Mouse (Mus musculus) G1E (cell line): ENCODE results near the gene Lztr1. TPM values are rescaled to one million over a fixed set of nuclear protein-coding genes. Genes with fewer than 3 reads are reported as not detected.
"Not testable (repeated sequence)": the region's sequence is repeated elsewhere in the genome, so short reads cannot be mapped to it uniquely, and the experiment has no call there.

ENCODE experiments used
- ATAC-seq: 2 replicates; pipeline ENCODE4 v1.8.0; 2016; ENCODE audit warnings: mild to moderate bottlenecking; ENCODE audit not compliant: insufficient number of reproducible peaks, poor library complexity, low FRiP score, severe bottlenecking; ENCODE audit errors: extremely low read depth
- DNase-seq: peaks from one replicate; pipeline ENCODE4 v3.0.0; 2012; ENCODE audit warnings: low spot score
- H3K27me3 ChIP-seq: 2 replicates; pipeline ENCODE4 v1.6.1; 2012; ENCODE audit warnings: mild to moderate bottlenecking, low read length, inconsistent platforms; ENCODE audit not compliant: insufficient read depth
- H3K36me3 ChIP-seq: replicated peaks from 2 replicates; pipeline ENCODE3; 2012; ENCODE audit warnings: mild to moderate bottlenecking, inconsistent platforms
- H3K4me1 ChIP-seq: 2 replicates; pipeline ENCODE4 v1.6.1; 2012; ENCODE audit warnings: low read depth, low read length, inconsistent platforms, mixed read lengths; ENCODE audit not compliant: insufficient read depth
- H3K4me3 ChIP-seq: 2 replicates; pipeline ENCODE4 v1.5.1; 2012; ENCODE audit warnings: low read depth, mild to moderate bottlenecking, inconsistent platforms, low read length, moderate library complexity, mixed read lengths
- H3K9me3 ChIP-seq: replicated peaks from 2 replicates; pipeline ENCODE4 v1.6.1; 2012; ENCODE audit warnings: inconsistent platforms
- CTCF ChIP-seq: IDR thresholded peaks from 2 replicates; pipeline ENCODE4 v1.5.1; 2012; ENCODE audit warnings: low read depth, low read length, inconsistent platforms, mixed read lengths
- GATA1 ChIP-seq: IDR thresholded peaks from 2 replicates; pipeline ENCODE4 v1.6.1; 2012; ENCODE audit warnings: borderline replicate concordance, low read length, inconsistent platforms, mixed read lengths
- GATA2 ChIP-seq: IDR thresholded peaks from 2 replicates; pipeline ENCODE4 v1.6.1; 2012; ENCODE audit warnings: low read depth, low read length, inconsistent platforms, borderline replicate concordance
- POLR2AphosphoS5 ChIP-seq: IDR thresholded peaks from 2 replicates; pipeline ENCODE4 v1.6.1; 2012; ENCODE audit warnings: low read depth, low read length, inconsistent platforms; ENCODE audit not compliant: insufficient replicate concordance
- TAL1 ChIP-seq: conservative IDR thresholded peaks from 2 replicates; pipeline ENCODE4 v1.6.1; 2012; ENCODE audit warnings: low read depth, low read length, inconsistent platforms, mixed read lengths
- polyA plus RNA-seq: library from polyadenylated mRNA; stranded (reverse); fragments of >175 nt; gene quantifications from 2 replicates; pipeline ENCODE4 v1.2.3, GENCODE M21; 2012
- total RNA-seq, 2 experiments: library from RNA; stranded (forward) in 1 of 2; stranded (reverse) in 1 of 2; fragments of 200-1000 nt in 1 of 2; fragments of >200 nt in 1 of 2; fragmentation: Nextera tagmentation in 1 of 2; gene quantifications; 2 replicates each; pipeline ENCODE4 v1.2.3; 2014 to 2017

Gene Lztr1
- total and polyA plus RNA-seq, 3 experiments: 42.5 to 54.7 (median 48.4) TPM

GRCm38 (mm10) chr16:17532271-17532670 is 23.8 kb downstream of the Lztr1 start:
- no peak for DNase-seq
- no peak overlapping the region for H3K4me3 ChIP-seq

DNA sequence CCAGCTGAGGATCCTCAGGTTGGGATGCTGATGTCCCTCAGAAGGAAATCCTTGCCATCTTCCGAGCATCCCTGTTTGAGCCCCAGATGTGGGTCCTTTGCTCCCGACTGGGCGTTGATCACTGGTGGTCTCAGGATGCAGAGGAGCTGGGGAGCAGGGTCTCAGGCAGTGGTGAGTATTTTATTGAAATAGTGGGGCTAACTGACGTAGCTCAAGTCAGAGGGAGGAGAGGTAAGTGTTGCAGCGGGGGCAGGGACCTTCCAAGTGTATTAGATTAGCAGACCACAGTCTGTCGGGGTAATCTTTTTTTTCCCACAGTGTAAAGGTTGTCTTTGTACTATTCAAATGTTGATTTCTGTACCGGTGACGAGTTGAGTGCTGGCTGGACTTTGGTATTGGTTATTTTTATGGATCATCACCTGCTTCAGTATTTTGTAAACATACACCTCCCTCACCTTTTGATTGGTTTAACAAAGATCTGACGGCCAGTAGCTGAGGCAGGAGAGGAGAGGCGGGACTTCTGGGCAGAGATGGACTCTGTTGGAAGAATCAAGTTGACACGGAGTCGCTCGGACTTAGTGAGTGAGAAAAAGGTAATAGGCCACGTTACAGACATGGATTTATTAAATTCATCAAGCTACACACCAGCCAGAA is 24.3 kb downstream of the Lztr1 start:
- H3K36me3 ChIP-seq: peaks cover 21% of the 10 kb centered on the region
- TF ChIP-seq TAL1 (no peak), GATA1 (no peak), GATA2 (no peak), POLR2AphosphoS5 (no peak), CTCF (no peak)
- DNase-seq: no peak

More at GRCm38 (mm10) chr16:17532271-17532670, 23.8 kb downstream of the Lztr1 start:
- Histone ChIP-seq H3K4me1 (peaks cover 41% of the 10 kb centered on the region), H3K9me3 (no peaks in the 10 kb centered on the region), H3K27me3 (no peaks in the 10 kb centered on the region), H3K36me3 (peaks cover 26% of the 10 kb centered on the region)
- no peak for TF ChIP-seq POLR2AphosphoS5
- TF ChIP-seq GATA2: no peak
- no peak for TF ChIP-seq CTCF
- TF ChIP-seq GATA1: no peak
- no peak for ATAC-seq

GRCm38 (mm10) chr16:17536584-17536983 is 28.1 kb downstream of the Lztr1 start:
- peaks cover 9% of the 10 kb centered on the region for H3K27me3 ChIP-seq
- DNase-seq (no peak), ATAC-seq (no peak)
- H3K4me3 ChIP-seq: no peak overlapping the region
- no peaks in the 10 kb centered on the region for H3K36me3 ChIP-seq
- no peaks in the 10 kb centered on the region for H3K9me3 ChIP-seq
- peaks cover 10% of the 10 kb centered on the region for H3K4me1 ChIP-seq
- TF ChIP-seq TAL1: no peak
- no peak for TF ChIP-seq POLR2AphosphoS5
- TF ChIP-seq GATA1: no peak
- TF ChIP-seq CTCF: no peak
- TF ChIP-seq GATA2: no peak

More for the DNA sequence above, 24.3 kb downstream of the Lztr1 start:
- H3K9me3 ChIP-seq: no peaks in the 10 kb centered on the region
- no peaks in the 10 kb centered on the region for H3K27me3 ChIP-seq
- ATAC-seq: no peak
- H3K4me3 ChIP-seq: no peak overlapping the region
- peaks cover 36% of the 10 kb centered on the region for H3K4me1 ChIP-seq

- H3K9me3 ChIP-seq: 0 out of 2 replicates have a peak, but pooled peaks cover 3% of the 10 kb centered on the region
- TF ChIP-seq TAL1: no peak
- TF ChIP-seq GATA2: no peak
- TF ChIP-seq CTCF: no peak
- no peak for TF ChIP-seq POLR2AphosphoS5
- no peak for TF ChIP-seq GATA1
- H3K36me3 ChIP-seq: no peaks in the 10 kb centered on the region
- ATAC-seq (no peak), DNase-seq (no peak)
- H3K27me3 ChIP-seq: peaks cover 30% of the 10 kb centered on the region
- H3K4me3 ChIP-seq: no peak overlapping the region
- no peaks in the 10 kb centered on the region for H3K4me1 ChIP-seq
These were observed 34.1 kb downstream of the Lztr1 start for GRCm38 (mm10) chr16:17542632-17543031.

GRCm38 (mm10) chr16:17552837-17553236 is 44.3 kb downstream of the Lztr1 start:
- peaks cover 17% of the 10 kb centered on the region for H3K27me3 ChIP-seq
- no peak for TF ChIP-seq TAL1
- TF ChIP-seq GATA2: no peak
- no peak for TF ChIP-seq CTCF
- no peak for TF ChIP-seq POLR2AphosphoS5
- no peak for TF ChIP-seq GATA1
- no peak for DNase-seq
- H3K4me1 ChIP-seq: peaks cover 31% of the 10 kb centered on the region
- no peaks in the 10 kb centered on the region for H3K9me3 ChIP-seq
- H3K4me3 ChIP-seq: no peak overlapping the region
- no peak for ATAC-seq
- H3K36me3 ChIP-seq: no peaks in the 10 kb centered on the region

GRCm38 (mm10) chr16:17553910-17554685 is 45.6 kb downstream of the Lztr1 start:
- ATAC-seq (peak; percentile 96), DNase-seq (peak; percentile 96)
- TF ChIP-seq CTCF: no peak
- no peak for TF ChIP-seq GATA1
- TF ChIP-seq POLR2AphosphoS5: no peak
- TF ChIP-seq GATA2: no peak
- TF ChIP-seq TAL1: no peak
- Histone ChIP-seq H3K27me3 (peaks cover 27% of the 10 kb centered on the region), H3K9me3 (no peaks in the 10 kb centered on the region), H3K4me1 (peaks cover 43% of the 10 kb centered on the region), H3K36me3 (no peaks in the 10 kb centered on the region), H3K4me3 (peak overlapping the region; percentile 71)

- ATAC-seq, H3K36me3 ChIP-seq, H3K9me3 ChIP-seq, DNase-seq: not testable (repeated sequence)
- Histone ChIP-seq H3K4me3 (peak overlapping the region; percentile 71; the same call in 1 of the 2 replicates), H3K4me1 (peaks cover 48% of the 10 kb centered on the region), H3K27me3 (peaks cover 28% of the 10 kb centered on the region)
These were observed 46.2 kb downstream of the Lztr1 start for GRCm38 (mm10) chr16:17554702-17555101.
